Mouse (Mus musculus) lung, postnatal 4 days (tissue): Measurements from ENCODE around the gene Cacna1g.

Experiments
- DNase-seq, 2 experiments: peaks; one replicate each; pipeline ENCODE4 v3.0.0; 2021

The Cacna1g gene

DNA sequence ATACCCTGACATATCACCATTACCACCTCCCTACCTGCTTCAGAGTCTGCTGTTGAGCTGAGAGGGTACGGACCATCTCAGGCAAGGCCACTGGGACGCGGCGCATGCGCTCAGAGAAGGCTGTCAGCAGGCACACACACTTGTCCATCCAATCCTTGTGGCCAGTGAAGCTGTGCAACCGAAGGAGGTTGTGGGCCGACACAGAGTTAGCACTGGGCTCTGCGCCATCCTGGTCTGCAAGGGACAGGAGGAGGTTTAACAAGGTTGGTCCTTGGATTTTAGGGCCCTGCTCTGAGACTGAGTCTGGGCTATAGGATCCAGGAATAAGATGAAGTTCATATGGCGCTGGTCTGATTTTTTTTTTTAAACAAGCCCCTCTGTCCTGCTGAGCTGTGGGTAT, 6.4 kb upstream of the Cacna1g start:
- no peak for DNase-seq

GRCm38 (mm10) chr11:94477651-94478050, 3.7 kb upstream of the Cacna1g start:
- no peak for DNase-seq

GRCm38 (mm10) chr11:94475722-94476121, 1.7 kb upstream of the Cacna1g start:
- peak in 1 of 2 experiments; percentile 43 for DNase-seq

DNA sequence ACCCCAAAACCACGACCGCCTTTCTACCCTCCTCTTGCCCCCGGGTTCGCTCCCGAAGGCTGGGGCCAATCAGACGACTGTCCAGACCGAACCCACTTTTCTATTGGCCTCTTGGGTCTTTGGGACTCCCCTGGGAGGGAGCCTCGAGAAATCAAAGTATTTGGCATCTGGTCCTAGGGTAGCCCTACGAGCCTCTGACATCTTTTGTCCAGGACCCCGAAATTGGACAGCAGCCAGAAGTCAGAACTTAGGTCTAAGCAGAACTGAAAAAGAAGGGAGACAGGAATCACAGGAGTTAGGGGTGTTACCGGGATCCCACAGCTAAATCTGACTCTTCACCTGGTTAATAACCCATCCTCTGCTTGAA, 529 bp upstream of the Cacna1g start:
- DNase-seq = no peak

- DNase-seq = no peak
Measured at GRCm38 (mm10) chr11:94472916-94473706, 887 bp downstream of the Cacna1g start.

DNA sequence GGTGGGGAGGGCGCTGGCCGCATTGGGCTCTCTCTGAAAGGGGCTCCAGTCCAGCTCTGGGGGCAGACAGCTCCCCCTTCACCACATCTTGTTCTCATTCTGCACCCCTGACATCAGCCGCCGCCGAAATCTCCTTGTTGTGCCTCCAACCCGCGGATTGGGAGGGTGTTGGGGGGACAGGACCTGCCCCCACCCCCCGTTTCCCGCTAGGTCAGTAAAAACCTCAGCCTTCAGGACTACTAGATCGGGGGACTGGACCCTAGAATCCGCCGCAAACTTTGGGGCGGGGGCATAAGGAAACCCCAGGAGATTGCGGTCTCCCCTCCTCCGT, 1.4 kb downstream of the Cacna1g start:
- DNase-seq = no peak

GRCm38 (mm10) chr11:94471740-94472584, 2.0 kb downstream of the Cacna1g start:
- no peak for DNase-seq

- no peak for DNase-seq
Measured at GRCm38 (mm10) chr11:94470391-94470790, 3.6 kb downstream of the Cacna1g start.

GRCm38 (mm10) chr11:94469136-94470064, 4.6 kb downstream of the Cacna1g start:
- peak; percentile 43 to 68 for DNase-seq

GRCm38 (mm10) chr11:94468582-94469064, 5.4 kb downstream of the Cacna1g start:
- DNase-seq = no peak

GRCm38 (mm10) chr11:94466333-94466855, 7.6 kb downstream of the Cacna1g start:
- no peak for DNase-seq

- DNase-seq = no peak
Measured at GRCm38 (mm10) chr11:94464170-94464569, 9.8 kb downstream of the Cacna1g start.

DNA sequence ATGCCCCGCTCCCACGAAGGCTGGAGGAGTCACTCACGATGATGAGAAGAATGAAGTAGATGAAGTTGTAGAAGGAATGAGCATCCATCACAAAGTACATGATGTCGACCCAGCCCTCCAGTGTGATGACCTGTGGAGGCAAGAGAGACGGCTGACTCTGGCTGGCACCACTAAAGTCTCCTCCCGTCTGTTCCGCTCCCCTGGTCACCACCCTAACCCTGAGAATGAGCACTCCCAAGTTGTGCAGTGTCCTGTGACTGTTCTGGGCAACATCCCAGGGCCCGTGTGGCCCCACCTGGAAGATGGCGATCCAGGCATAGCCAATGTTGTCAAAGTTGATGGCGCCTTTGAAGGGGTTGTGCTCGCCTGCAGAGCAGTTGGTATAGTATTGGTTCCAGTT, 12.1 kb downstream of the Cacna1g start:
- DNase-seq = no peak

GRCm38 (mm10) chr11:94457001-94457400, 17.0 kb downstream of the Cacna1g start:
- DNase-seq = no peak

- DNase-seq = no peak
Measured at GRCm38 (mm10) chr11:94456347-94456746, 17.7 kb downstream of the Cacna1g start.

DNA sequence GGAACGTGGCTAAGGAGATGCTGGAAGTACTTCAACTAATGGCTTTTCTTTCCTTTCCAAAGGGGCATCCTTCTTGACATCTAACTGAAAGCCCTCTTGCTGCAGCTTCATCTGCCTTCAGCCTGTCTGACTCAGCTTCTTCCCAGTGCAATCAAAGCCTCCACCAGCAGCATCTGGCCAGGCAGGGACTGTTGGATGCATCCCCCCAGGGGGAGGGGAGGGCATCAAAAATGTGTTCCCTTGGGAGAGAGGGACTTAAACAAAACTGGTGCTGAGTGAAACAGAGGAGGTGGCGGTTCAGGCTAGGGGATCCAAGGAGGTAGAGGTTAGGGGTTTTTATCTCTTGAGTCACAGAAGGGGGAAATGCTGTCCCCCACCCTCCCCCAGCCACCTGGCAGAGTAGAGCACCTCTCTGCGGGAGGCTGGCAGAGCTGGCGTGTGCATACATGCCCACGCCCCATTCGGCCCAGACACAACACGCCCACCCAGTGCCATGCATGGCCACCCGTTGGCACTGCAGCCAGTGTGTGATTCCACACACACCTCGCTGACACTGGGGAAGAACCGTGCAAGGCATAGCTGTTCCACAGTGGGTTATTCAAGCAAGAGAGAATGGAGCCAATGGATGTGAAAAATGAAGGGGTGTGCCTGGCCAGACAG, 18.7 kb downstream of the Cacna1g start:
- DNase-seq = no peak

DNA sequence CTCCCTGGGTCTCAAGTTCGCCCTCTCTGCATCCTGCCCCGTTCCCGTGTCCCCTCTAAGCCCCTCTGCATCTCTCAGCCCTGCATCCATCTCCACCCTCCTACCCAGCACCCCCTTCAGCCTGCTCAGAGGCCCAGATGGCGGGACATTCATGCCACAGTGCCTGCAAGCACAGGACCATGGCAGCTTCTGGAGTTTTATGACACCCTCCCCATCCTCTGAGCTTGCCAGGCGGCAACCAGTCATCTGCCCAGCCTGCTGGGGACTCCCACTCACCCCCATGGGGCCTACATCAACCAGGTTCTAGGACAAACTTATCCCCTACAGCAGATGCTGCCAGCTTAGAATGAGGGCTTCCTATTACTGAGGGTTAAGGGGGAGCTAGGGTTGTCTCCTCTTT, 19.2 kb downstream of the Cacna1g start:
- DNase-seq = no peak

DNA sequence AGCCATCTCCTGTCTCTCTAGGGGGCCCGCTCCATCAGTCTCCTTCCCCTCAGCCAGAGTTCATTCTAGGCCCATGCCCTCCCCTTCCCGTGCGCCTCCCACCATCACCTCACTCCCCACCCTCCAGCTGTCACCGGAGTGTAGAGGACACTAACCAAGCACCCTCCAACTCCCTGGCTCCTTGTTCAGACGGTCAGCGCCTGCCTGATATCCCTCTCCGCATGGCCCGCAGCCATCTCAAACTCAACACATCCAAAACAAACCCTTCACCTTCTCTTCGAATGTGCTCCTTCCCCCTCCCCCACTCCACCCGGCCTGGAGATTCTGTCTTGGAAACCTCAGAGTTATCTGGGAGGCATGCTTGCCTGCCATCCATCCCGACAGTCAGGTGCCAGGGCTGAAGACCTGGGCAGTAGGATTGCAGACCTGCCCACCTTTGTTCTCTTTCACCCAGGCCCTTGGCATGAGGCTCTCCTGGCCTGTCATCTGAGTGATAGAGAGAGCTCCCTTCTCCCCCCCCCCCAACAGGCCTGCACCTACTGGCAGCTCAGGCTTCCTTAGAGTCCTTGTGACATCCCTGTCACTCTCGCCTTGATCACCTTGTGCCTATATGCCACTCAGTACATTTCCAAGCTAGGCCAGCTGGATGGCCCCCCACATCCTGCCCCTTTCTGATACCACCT, 22.8 kb downstream of the Cacna1g start:
- DNase-seq = peak; percentile 35 to 62

DNA sequence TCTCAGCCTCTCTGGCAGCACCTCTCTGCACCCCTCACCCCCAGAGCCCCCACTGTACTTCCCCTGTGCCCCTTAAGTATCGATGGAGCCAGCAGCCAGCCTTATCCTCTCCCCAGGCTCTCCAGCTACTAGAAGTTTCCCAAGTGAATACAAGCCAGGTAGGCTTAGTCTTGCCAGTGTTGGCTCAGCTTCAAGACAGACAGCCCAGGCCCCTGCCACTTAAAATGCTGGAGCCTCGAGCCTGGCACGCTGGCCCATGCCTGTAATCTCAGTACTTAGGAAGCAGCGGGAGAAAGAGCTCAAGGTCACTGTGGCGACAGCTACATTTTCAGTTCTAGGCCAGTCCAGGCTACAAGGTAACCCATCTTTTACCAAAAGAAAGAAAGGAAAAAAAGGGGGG, 24.1 kb downstream of the Cacna1g start:
- no peak for DNase-seq

DNA sequence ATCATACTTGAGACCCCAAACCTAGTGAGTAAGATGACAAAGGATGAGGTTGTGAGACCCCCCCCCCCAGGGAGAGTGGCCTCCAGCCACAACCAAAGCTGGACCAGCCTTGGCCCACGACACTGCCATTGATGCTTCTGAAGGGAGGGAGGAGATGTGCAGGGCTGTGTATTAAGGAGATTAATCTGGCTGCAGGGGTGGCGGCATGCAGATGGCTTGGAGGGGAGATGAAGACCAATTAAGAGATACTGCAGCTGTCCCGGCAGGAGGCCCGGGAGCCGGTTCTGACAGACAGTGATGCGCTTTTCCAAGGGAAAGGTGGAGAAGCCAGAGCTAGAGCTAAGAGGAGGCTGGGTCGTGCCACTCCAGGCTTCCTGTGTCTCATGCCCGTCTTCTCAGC, 24.8 kb downstream of the Cacna1g start:
- DNase-seq = no peak

GRCm38 (mm10) chr11:94447017-94447416, 27.0 kb downstream of the Cacna1g start:
- DNase-seq = no peak

DNA sequence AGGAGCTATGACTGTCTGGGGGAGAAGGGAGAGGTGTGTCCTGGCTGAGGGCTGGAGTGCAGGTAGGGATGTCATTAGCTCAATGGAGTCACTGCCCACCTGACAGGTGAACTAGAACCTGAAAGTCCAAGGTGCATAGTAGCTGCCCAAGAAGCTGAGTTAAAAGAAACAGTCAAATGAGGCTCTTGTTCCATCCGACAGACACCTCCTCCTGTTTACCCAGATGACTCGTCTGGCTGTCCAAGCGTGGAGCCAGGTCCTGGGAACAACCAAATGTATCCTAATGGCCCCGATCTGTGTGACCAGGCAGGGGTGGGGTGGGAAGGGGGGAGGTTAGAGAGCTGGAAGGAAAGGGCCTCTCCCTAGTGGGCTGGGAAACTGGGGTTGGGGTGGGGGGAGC, 28.7 kb downstream of the Cacna1g start:
- no peak for DNase-seq
